Mouse (Mus musculus) embryonic facial prominence, embryonic 15.5 days (tissue): ENCODE measurements around the gene Actn4. TPM values are rescaled to one million over a fixed set of nuclear protein-coding genes. Genes with fewer than 3 reads are reported as not detected.
A peak's percentile ranks its signal among the peaks of the same experiment; 100 is the strongest.

Source experiments
- ATAC-seq: fragments of 200-750 bp; cut with Nextera tagmentation; 2 replicates; pipeline ENCODE4 v1.8.0; 2017; ENCODE audit warnings: low read depth, moderate TSS enrichment; ENCODE audit not compliant: insufficient number of reproducible peaks, low FRiP score, low TSS enrichment
- H3K27ac ChIP-seq: fragments of 300-500 bp; sonication (generic); replicated peaks from 2 replicates; pipeline ENCODE4 v1.5.1; 2015; ENCODE audit warnings: mild to moderate bottlenecking, inconsistent platforms
- H3K27me3 ChIP-seq: fragments of 300-500 bp; sonication (generic); 2 replicates; pipeline ENCODE4 v1.6.1; 2015; ENCODE audit warnings: inconsistent platforms
- H3K36me3 ChIP-seq: fragments of 300-500 bp; sonication (generic); 2 replicates; pipeline ENCODE4 v1.6.1; 2015; ENCODE audit warnings: mild to moderate bottlenecking, inconsistent platforms
- H3K4me1 ChIP-seq: fragments of 300-500 bp; sonication (generic); 2 replicates; pipeline ENCODE4 v1.6.1; 2015; ENCODE audit warnings: inconsistent platforms
- H3K4me2 ChIP-seq: fragments of 300-500 bp; sonication (generic); replicated peaks from 2 replicates; pipeline ENCODE4 v1.6.1; 2015; ENCODE audit warnings: mild to moderate bottlenecking, inconsistent platforms
- H3K4me3 ChIP-seq: fragments of 300-500 bp; sonication (generic); replicated peaks from 2 replicates; pipeline ENCODE4 v1.5.1; 2015; ENCODE audit warnings: mild to moderate bottlenecking, inconsistent platforms
- H3K9ac ChIP-seq: fragments of 300-500 bp; sonication (generic); 2 replicates; pipeline ENCODE4 v1.6.1; 2015; ENCODE audit warnings: inconsistent platforms
- H3K9me3 ChIP-seq: fragments of 300-500 bp; sonication (generic); replicated peaks from 2 replicates; pipeline ENCODE4 v1.6.1; 2016; ENCODE audit warnings: inconsistent platforms
- WGBS: fragments of 180-500 bp; shearing (Covaris S2); methylation state at CpG from one replicate; pipeline ENCODE4 v1.1.7; 2015; 5-methylcytosine and 5-hydroxymethylcytosine counted together
- polyA plus RNA-seq: library from polyadenylated mRNA; unstranded; fragments of >200 nt; fragmentation: Nextera tagmentation; extraction: Ambion mirVana; gene quantifications from 2 replicates; pipeline ENCODE4 v1.2.1, GENCODE M21; 2015

Gene Actn4
- polyA plus RNA-seq, 1 experiment from 2014 or later = 321 TPM

GRCm38 (mm10) chr7:28984452-28984851 lies 22.3 kb upstream of the Actn4 start:
- peaks cover under 1% of the 10 kb centered on the region; the same call in 1 of the 2 replicates for H3K36me3 ChIP-seq
- no peak overlapping the region for H3K27ac ChIP-seq
- H3K4me3 ChIP-seq = no peak overlapping the region
- WGBS = 92% methylated on average over 1 of the region's 1 CpGs
- no peak overlapping the region for H3K4me2 ChIP-seq
- peaks cover 13% of the 10 kb centered on the region for H3K4me1 ChIP-seq
- H3K9me3 ChIP-seq = no peaks in the 10 kb centered on the region
- no peaks in the 10 kb centered on the region for H3K27me3 ChIP-seq
- ATAC-seq = no peak
- H3K9ac ChIP-seq = no peak overlapping the region

GRCm38 (mm10) chr7:28983849-28984248 lies 21.7 kb upstream of the Actn4 start:
- no peak overlapping the region for H3K9ac ChIP-seq
- H3K27me3 ChIP-seq = no peaks in the 10 kb centered on the region
- no peak overlapping the region for H3K4me3 ChIP-seq
- ATAC-seq = no peak
- H3K27ac ChIP-seq = no peak overlapping the region
- H3K4me1 ChIP-seq = peaks cover 13% of the 10 kb centered on the region
- no peak overlapping the region for H3K4me2 ChIP-seq
- peaks cover 6% of the 10 kb centered on the region for H3K36me3 ChIP-seq
- H3K9me3 ChIP-seq = no peaks in the 10 kb centered on the region
- WGBS = 81% methylated on average over 4 of the region's 4 CpGs

DNA sequence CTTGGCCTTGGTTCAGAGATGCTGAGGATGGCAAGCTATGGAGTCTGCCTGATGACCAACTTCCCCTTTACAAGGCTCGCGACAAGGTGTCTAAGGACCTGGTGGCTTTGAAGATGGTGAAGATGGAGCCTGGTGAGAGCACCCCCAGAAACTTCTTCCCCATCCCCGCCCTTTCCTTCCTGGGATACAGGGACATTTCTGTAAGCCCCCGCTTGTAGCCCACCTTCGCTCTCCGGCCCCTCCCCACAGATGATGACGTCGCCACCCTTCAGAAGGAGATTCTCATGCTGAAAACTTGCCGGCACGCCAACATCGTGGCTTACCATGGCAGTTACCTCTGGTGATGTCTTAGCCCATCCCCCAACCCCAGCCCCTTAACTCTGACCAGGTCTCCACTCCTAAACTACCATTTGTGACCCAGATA lies 21.0 kb upstream of the Actn4 start:
- no peak overlapping the region for H3K9ac ChIP-seq
- H3K36me3 ChIP-seq = peaks cover 13% of the 10 kb centered on the region
- H3K4me3 ChIP-seq = peak overlapping the region; percentile 89; the same call in 1 of the 2 replicates
- H3K4me1 ChIP-seq = peaks cover 13% of the 10 kb centered on the region
- no peak for ATAC-seq
- no peaks in the 10 kb centered on the region for H3K27me3 ChIP-seq
- H3K27ac ChIP-seq = 0 out of 2 replicates have a peak overlapping the region, but pooled peaks have one; percentile 90
- no peaks in the 10 kb centered on the region for H3K9me3 ChIP-seq
- peak overlapping the region; percentile 87 for H3K4me2 ChIP-seq
- WGBS = 74% methylated on average over 11 of the region's 11 CpGs

DNA sequence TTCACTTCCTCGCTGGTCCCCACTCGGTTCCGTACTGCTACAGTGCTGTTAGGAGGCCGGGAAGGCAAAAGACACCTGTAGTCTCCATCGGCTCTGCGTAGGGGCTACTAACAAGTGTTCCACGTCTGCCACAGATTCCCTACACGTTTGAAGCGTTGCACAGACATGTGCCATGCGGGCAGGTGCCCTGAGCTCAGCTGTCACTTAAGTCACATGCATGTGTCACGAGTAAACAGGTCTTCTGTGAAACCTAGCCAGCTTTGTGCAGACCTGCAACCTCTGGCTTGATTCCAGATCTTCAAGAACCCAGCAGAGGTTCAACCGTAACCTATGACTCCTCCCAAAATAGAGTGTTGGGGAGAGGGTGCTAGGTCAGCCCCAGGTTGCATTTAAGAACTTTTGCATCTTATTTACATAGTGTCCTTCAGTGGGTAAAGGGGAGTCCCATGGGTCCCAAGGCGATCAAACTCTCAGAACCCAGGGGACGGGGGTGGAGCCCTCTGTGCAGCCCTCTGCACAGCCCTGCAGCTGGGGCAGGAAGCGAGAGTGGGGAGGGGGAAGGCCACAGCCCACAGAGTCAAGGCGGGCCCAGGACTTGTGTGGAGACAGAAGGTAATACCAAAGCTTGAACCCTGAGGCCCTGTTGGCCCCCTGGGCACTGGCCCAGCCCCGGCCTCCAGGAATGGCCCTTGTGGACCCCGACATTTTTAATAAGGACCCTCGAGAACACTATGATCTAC lies 20.3 kb upstream of the Actn4 start:
- 11% methylated on average over 19 of the region's 19 CpGs for WGBS
- H3K27me3 ChIP-seq = no peaks in the 10 kb centered on the region
- peak overlapping the region; percentile 89 for H3K4me3 ChIP-seq
- no peaks in the 10 kb centered on the region for H3K9me3 ChIP-seq
- H3K4me1 ChIP-seq = peaks cover 13% of the 10 kb centered on the region
- peak; percentile 19; the same call in 1 of the 2 replicates for ATAC-seq
- peak overlapping the region; percentile 90 for H3K27ac ChIP-seq
- H3K4me2 ChIP-seq = peak overlapping the region; percentile 87
- peaks cover 20% of the 10 kb centered on the region for H3K36me3 ChIP-seq
- peak overlapping the region; percentile 60 for H3K9ac ChIP-seq

GRCm38 (mm10) chr7:28981651-28982273 lies 19.6 kb upstream of the Actn4 start, which contains the start of the genes Eif3k and Map4k1:
Gene Eif3k, minus strand, starts transcription at chr7:28981864.
Gene Map4k1, plus strand, starts transcription at chr7:28982050.
- Histone ChIP-seq H3K4me2 (peak within 1 kb of the TSS; percentile 91), H3K27me3 (no peaks in the 10 kb centered on the region), H3K36me3 (peaks cover 27% of the 10 kb centered on the region), H3K4me3 (peak within 1 kb of the TSS; percentile 89), H3K4me1 (peaks cover 13% of the 10 kb centered on the region), H3K9me3 (no peaks in the 10 kb centered on the region), H3K9ac (peak within 1 kb of the TSS; percentile 77), H3K27ac (peak within 1 kb of the TSS; percentile 90)
- WGBS = 0% methylated on average over 36 of the region's 36 CpGs
- peak; percentile 94 for ATAC-seq

DNA sequence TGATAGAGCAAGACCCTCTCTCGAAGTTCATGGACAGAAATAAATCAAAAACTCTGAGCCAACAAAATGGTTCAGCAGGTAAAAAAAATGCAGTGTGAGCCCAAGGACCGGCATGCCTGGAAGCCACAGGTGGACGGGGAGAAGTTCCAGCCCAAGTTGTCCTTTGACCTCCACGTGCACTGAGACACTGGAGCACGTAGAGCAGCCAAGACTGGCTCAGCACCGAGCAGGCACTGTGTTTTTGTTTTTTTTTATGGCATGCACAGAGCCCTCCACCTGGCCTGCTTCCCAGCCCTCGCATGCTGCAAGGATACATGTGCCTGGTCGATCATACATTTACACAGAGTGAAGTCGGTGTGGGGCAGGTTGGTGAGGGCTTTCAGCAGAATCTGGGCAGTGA lies 15.4 kb upstream of the Actn4 start:
- H3K4me3 ChIP-seq = no peak overlapping the region
- no peaks in the 10 kb centered on the region for H3K9me3 ChIP-seq
- no peaks in the 10 kb centered on the region for H3K27me3 ChIP-seq
- H3K9ac ChIP-seq = no peak overlapping the region
- H3K36me3 ChIP-seq = peaks cover 56% of the 10 kb centered on the region
- H3K27ac ChIP-seq = no peak overlapping the region
- H3K4me1 ChIP-seq = peaks cover 12% of the 10 kb centered on the region
- 86% methylated on average over 9 of the region's 9 CpGs for WGBS
- no peak for ATAC-seq
- H3K4me2 ChIP-seq = no peak overlapping the region

DNA sequence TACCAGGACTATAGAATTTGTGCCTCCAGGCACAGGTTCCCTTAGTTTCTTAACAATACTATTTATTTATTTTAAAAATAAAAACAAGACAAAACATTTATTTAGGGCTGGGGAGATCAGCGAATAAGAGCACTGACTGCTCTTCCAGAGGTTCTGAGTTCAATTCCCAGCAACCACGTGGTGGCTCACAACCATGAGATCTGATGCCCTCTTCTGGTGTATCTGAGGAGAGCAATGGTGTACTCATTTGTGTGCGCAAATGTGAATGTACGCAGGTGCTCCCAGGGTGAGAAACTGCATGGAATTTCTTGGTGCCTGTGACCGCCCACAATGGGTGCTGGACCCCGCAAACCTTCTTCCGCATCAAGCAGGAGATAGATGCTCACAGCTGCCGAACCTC lies 10.9 kb upstream of the Actn4 start:
- WGBS = 84% methylated on average over 8 of the region's 8 CpGs
- peaks cover 62% of the 10 kb centered on the region for H3K36me3 ChIP-seq
- no peak overlapping the region for H3K4me3 ChIP-seq
- H3K4me1 ChIP-seq = peaks cover 21% of the 10 kb centered on the region; the same call in 1 of the 2 replicates
- H3K9me3 ChIP-seq = no peaks in the 10 kb centered on the region
- no peak overlapping the region for H3K9ac ChIP-seq
- H3K27me3 ChIP-seq = no peaks in the 10 kb centered on the region
- no peak overlapping the region for H3K4me2 ChIP-seq
- H3K27ac ChIP-seq = peak overlapping the region; percentile 76; the same call in 1 of the 2 replicates
- ATAC-seq = no peak

DNA sequence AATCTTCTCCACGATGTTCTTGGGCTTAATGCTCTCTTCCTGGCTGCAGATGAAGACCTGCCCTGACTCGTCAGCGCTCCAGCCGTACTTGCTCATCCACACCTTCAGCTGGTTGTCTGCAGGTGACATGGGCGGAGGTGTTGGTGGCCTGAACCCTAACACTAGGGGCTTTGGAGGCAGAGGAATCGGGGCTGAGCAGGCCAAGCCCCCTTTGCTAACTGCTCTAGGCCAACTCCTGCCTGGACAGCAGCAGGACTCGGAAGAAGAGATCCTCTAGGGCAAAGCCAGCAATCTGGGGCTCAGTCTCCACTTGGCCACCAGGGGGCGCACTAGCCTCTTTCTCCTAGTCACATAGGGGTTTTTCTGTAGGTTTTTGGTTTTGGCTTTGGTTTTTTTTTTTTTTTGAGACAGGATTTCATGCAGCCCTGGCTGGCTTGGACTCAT lies 10.4 kb upstream of the Actn4 start:
- Histone ChIP-seq H3K4me2 (no peak overlapping the region), H3K27me3 (no peaks in the 10 kb centered on the region), H3K4me3 (no peak overlapping the region), H3K27ac (peak overlapping the region; percentile 76), H3K9me3 (no peaks in the 10 kb centered on the region), H3K4me1 (peaks cover 21% of the 10 kb centered on the region; the same call in 1 of the 2 replicates), H3K36me3 (peaks cover 57% of the 10 kb centered on the region), H3K9ac (no peak overlapping the region)
- ATAC-seq = no peak
- 58% methylated on average over 8 of the region's 8 CpGs for WGBS

- no peaks in the 10 kb centered on the region for H3K9me3 ChIP-seq
- H3K9ac ChIP-seq = no peak overlapping the region
- WGBS = 59% methylated on average over 6 of the region's 6 CpGs
- H3K4me3 ChIP-seq = no peak overlapping the region
- H3K36me3 ChIP-seq = peaks cover 50% of the 10 kb centered on the region
- H3K27ac ChIP-seq = peak overlapping the region; percentile 76
- ATAC-seq = no peak
- H3K27me3 ChIP-seq = no peaks in the 10 kb centered on the region
- H3K4me2 ChIP-seq = no peak overlapping the region
- peaks cover 21% of the 10 kb centered on the region; the same call in 1 of the 2 replicates for H3K4me1 ChIP-seq
Measured at GRCm38 (mm10) chr7:28971770-28972269, 9.7 kb upstream of the Actn4 start.

GRCm38 (mm10) chr7:28971029-28971428 lies 8.9 kb upstream of the Actn4 start:
- Histone ChIP-seq H3K36me3 (peaks cover 42% of the 10 kb centered on the region), H3K9ac (no peak overlapping the region), H3K27me3 (no peaks in the 10 kb centered on the region), H3K4me1 (peaks cover 21% of the 10 kb centered on the region; the same call in 1 of the 2 replicates), H3K9me3 (no peaks in the 10 kb centered on the region), H3K4me2 (no peak overlapping the region), H3K4me3 (no peak overlapping the region), H3K27ac (peak overlapping the region; percentile 76; the same call in 1 of the 2 replicates)
- no peak for ATAC-seq
- 75% methylated on average over 7 of the region's 7 CpGs for WGBS
